Mouse (Mus musculus): ENCODE data around the gene Slc25a34.
A peak's percentile ranks its signal among the peaks of the same experiment; 100 is the strongest.

The Slc25a34 gene

DNA sequence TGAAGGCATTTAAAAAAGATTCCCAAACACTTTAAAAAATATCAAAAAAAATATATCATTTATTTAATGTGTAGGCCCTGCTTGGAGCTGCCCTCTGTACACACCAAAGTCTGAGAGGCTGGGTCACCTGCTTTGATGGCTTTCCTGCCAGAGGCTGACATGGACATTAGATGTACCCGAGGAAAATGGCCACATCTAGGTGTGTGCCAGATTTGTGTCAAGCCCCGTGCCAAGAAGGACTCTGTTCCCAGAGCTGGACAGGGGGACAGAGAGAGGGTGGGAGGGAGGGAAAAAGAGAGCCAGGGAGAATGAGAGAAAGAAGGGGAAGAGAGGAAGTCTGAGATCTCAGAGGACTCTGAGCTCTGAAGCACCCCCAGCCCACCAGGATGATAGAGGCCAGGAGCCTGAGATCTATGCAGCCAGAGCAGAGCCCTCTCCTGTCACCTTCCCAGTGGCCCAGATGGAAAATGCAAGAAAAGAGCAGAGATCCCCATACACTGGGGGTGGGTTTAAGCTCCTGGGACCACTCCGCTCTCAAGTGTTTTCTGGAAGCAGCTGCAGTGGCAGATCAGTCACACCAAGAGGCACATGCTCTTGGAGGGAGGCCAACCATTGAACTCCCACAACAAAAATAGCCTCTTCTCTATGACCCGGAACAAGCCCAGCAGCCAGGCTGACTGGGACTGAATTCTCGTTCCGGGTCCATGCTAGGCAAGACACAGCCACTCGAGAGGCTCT lies 19.7 kb upstream of the Slc25a34 start:
- no peak for DNase-seq (ENCODE audit: low spot score in 2 of 2)

DNA sequence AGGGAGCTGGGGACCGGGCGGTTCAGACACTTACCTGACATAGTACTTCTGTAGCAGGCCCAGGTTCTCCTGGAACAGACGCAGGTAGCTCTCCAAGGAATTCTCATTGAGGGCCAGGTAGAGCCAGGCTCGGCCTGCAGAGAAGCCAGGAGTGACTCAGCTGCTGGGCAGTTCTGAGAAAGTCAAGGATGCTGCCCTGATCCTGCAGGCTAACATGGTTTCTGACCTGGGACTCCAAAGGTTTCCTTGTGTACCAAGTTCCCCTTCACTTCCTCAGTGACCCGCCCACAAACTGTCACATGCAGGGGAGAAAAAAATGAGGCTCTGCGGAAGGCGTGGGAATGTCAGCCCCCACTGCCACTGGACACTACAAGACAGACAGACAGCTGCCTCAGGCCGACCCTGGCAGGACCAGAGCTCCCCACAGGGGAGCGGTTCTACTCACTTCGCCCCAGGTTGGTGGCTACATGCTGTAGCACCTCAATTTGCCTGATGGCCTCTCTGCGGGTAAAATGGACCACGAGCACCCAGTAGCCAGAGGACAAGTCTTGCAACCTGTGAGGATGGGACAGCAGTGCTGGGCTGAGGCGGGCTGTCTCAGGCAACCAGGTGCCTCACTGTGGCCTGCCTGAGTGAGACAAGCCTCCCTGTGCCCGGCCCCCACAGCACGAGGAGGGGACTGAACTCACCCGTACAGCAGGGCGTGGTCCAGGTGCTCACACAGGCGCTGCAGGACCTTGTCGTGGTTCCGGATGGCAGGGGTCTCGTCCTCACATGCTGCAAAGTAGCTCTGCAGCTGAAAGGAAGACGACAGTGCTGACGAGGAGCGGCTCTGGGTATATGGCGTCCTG lies 18.6 kb upstream of the Slc25a34 start:
- no peak for DNase-seq (ENCODE audit: low spot score in 2 of 2)

DNA sequence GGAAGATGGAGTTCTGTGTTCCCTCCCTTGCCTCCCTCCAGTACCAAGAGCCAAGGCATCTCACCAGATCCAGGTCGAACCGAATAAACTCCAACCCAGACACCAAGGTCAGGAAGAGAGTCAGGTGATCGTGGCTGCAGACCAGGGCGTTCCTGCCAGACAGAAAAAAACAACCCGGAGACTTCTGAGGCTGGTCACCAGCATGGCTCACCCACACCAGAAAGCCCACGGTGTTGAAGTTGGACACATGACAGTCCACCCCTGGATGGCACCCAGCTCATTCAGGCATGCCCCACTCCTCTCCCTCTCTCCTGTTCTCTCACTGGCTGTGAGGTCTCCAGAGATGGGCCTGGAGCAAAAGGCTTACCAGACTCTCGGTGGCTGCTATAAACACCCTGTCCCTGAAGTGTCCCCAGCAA lies 17.7 kb upstream of the Slc25a34 start:
- no peak for DNase-seq (ENCODE audit: low spot score in 2 of 2)

GRCm38 (mm10) chr4:141639474-141639873 lies 15.9 kb upstream of the Slc25a34 start:
- no peak for DNase-seq (ENCODE audit: low spot score in 2 of 2)

- no peak for DNase-seq (ENCODE audit: low spot score in 2 of 2)
These were observed 13.1 kb upstream of the Slc25a34 start for GRCm38 (mm10) chr4:141636693-141637092.

GRCm38 (mm10) chr4:141635991-141636390 lies 12.4 kb upstream of the Slc25a34 start:
- no peak for DNase-seq (ENCODE audit: low spot score in 2 of 2)

- no peak for DNase-seq (ENCODE audit: low spot score in 2 of 2)
These were observed 8.7 kb upstream of the Slc25a34 start for GRCm38 (mm10) chr4:141632111-141632873.

GRCm38 (mm10) chr4:141631250-141631649 lies 7.6 kb upstream of the Slc25a34 start:
- DNase-seq (ENCODE audit: low spot score in 2 of 2) = no peak

DNA sequence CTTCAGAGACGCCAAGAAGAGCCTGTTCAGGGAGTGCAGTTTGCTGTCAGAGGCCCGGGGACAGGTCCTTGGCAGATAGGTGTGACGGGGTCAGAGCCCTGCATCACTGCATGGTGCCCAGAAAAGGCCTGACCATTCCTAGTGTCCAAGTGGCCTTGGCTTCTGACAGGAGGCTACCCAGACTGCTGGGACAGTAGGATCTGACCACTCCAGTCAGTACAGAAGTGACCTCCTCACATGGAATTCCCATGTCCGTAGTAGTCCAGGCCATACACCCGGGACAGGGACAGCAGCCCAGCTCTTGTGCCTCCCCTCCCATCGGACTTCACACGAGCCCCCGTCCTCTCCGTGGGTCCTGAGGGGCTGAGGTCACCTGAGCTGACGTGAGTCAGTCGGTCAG lies 6.4 kb upstream of the Slc25a34 start:
- no peak for DNase-seq (ENCODE audit: low spot score in 2 of 2)

- DNase-seq (ENCODE audit: low spot score in 2 of 2) = no peak
These were observed 5.0 kb upstream of the Slc25a34 start for GRCm38 (mm10) chr4:141628661-141629060.

- no peak for DNase-seq (ENCODE audit: low spot score in 2 of 2)
These were observed 3.9 kb upstream of the Slc25a34 start for GRCm38 (mm10) chr4:141627502-141627901.

DNA sequence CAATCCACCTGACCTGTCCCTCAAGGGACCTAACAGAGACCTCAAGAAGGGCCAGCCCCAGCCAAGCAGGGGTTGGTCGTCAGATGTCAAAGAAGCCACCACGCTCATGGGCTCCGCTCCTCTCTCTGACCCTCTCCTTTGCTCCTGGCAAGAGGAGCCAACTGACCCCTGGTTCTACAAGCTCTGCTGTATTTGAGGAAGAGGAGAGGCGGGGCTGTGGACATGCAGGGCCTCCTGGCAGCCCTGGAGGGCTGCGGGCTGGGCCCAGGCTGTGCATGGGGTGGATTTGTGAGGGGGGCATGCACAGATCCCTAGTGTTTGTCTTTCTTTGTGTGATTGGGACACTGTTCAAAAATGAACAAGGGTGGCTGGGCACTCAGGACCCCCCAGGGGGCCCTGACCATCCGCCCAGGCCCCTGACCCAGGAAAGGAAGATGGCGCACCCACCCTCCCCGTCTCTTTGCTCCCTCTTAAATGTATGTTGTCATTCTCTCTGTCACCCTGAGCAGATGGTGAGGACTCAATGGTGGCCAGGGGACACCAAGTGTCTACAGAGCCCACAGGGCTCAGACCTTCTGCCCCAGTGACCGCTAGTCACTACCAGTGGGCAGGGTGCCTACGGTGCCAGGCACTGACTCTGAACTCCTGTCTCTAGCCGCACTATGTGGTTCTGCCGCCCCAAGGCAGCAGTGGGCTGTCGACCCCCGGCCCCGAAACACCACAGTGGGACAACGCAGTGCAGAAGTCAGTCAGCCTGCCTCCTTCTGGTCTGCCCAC lies 2.3 kb upstream of the Slc25a34 start:
- no peak for DNase-seq (ENCODE audit: low spot score in 2 of 2)

- peak in 1 of 2 experiments; percentile 16 for DNase-seq (ENCODE audit: low spot score in 2 of 2)
These were observed 1.6 kb upstream of the Slc25a34 start for GRCm38 (mm10) chr4:141624983-141625773.

DNA sequence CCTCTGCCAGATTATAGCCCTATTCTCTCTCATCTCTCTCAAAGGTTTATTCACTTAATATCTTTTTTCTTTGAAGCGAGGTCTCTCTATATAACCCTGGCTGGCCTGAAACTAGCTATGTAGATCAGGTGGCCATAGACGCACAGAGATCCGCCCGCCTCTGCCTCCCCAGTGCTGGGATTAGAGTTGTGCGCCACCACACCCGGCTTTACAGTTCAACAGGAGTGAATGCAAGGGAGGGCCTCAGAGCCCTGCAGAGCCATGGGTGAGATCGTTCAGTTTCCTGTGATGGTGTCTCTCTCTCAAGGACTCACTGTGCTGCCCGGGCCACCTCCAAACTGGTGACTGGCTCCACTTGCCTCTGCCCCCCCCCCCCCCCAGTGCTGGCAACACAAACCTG lies 513 bp upstream of the Slc25a34 start:
- no peak for DNase-seq (ENCODE audit: low spot score in 2 of 2)

GRCm38 (mm10) chr4:141623037-141623436 lies 584 bp downstream of the Slc25a34 start:
- DNase-seq (ENCODE audit: low spot score in 2 of 2) = no peak

DNA sequence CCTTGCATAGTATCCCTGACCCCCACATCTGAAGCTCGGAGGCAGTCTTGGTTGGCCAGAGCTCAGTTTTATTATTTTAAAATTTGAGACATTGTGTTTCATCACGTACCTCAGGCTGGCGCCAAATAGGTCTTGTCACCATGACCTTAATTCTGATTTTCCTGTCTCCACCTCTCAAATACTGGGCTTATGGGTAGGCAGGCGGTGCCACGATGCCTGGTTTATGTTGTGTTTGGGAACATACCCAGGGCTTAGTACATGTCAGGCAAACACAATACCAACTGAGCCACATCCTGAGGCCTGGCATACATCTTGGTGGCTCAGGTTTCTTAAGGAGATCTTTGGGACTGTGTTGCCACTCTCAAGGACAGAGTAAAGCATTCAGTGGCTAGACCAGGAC lies 1.0 kb downstream of the Slc25a34 start:
- no peak for DNase-seq (ENCODE audit: low spot score in 2 of 2)

GRCm38 (mm10) chr4:141622091-141622490 lies 1.5 kb downstream of the Slc25a34 start:
- no peak for DNase-seq (ENCODE audit: low spot score in 2 of 2)

DNA sequence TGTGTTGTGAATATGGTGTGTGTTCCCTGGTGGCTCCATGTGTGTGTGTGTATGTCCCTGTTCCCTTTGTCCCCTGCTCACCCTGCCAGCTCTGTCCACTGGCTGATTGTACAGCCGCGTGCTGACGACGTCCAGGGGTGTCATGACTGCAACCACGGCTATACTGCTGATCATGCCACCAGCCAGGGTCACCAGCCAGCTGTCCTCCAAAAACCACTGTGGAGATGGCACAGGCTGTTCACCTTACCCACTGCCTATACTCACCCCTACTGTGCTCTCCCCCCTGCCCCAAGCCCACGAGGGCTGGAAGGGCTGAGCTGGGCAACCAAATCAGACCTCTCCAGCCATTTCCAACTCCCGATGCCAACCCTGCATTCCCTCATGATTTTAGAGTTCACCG lies 2.3 kb downstream of the Slc25a34 start:
- no peak for DNase-seq (ENCODE audit: low spot score in 2 of 2)

GRCm38 (mm10) chr4:141619299-141619883 lies 4.2 kb downstream of the Slc25a34 start:
- no peak for DNase-seq (ENCODE audit: low spot score in 2 of 2)

GRCm38 (mm10) chr4:141618565-141619243 lies 4.9 kb downstream of the Slc25a34 start, which contains the start of gene Tmem82:
Tmem82 (minus strand) TSS chr4:141618633.
- DNase-seq (ENCODE audit: low spot score in 2 of 2) = peak in 1 of 2 experiments; percentile 62

Data from spleen, postnatal 14 days (tissue).